In the genomic region with DNA sequence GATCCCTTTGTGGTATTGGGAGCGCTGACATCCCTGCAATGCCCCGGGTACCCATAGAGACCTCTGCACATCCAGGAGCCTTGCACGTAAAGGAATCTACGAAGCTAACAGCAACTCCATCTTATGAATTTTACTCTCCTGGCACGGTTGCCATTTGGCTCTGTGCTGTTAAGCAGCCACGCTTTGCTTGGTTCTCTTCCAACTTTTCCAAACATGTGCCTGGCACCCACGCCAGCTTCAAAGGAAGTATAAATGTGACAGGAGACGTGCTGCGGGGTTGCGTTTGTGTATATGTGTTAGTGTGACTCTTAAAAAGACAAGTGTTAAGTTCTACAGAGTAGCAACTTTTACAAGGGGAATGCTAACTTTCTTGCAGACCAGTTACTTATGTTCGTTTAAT, we compare ENCODE assay signal across 12 mouse cellular contexts. TPM values are rescaled to one million over a fixed set of nuclear protein-coding genes. Genes with fewer than 3 reads are reported as not detected.
A peak's percentile ranks its signal among the peaks of the same experiment; 100 is the strongest.
DNase-seq lines count a peak whose midpoint lies in the region; ATAC-seq lines count a peak whose summit lies in the region.
"Had no signal": no experiment of that assay in that cellular context is flagged by ENCODE, and none has a peak within 500 bp of the region (broad histone marks: within the 10 kb centered on the region; RNA-seq: fewer than 3 reads in every experiment).

No protein-coding gene starts in this region.

- H3K9me3 ChIP-seq in forebrain, embryonic 13.5 days (replicated peaks) = no peaks in the 10 kb centered on the region
- no peaks in the 10 kb centered on the region for H3K9me3 ChIP-seq in forebrain, embryonic 10.5 days

- peaks cover 14% of the 10 kb centered on the region for H3K27me3 ChIP-seq in forebrain, embryonic 13.5 days
- peaks cover 40% of the 10 kb centered on the region for H3K27me3 ChIP-seq in forebrain, embryonic 10.5 days (ENCODE audit: poor library complexity, severe bottlenecking)

- no peak for DNase-seq in forebrain, embryonic 10.5 days (ENCODE audit: extremely low spot score, low spot score)
- peak; percentile 3 for DNase-seq in retina, postnatal 1 day
- DNase-seq in retina, embryonic 14.5 days (ENCODE audit: low spot score) = no peak
- DNase-seq in left cerebral cortex, postnatal 36 days (ENCODE audit: low spot score in 2 of 2) = peak; percentile 50 to 51
- no peak for DNase-seq in ovary, postnatal 36 days (ENCODE audit: low spot score)
- no peak for DNase-seq in adrenal gland, adult 18-20 months (ENCODE audit: low spot score in 2 of 2)
- no peak for DNase-seq in natural killer cell, adult 2 months (ENCODE audit: low spot score in 2 of 2)
- DNase-seq: B cell, adult 2 months; gastrocnemius, postnatal 36 days; lung, postnatal 4 days had no signal

- peaks cover 12% of the 10 kb centered on the region; the same call in 1 of the 2 replicates for H3K4me1 ChIP-seq in forebrain, embryonic 13.5 days
- H3K4me1 ChIP-seq in forebrain, embryonic 10.5 days = peaks cover 11% of the 10 kb centered on the region

- H3K4me2 ChIP-seq in forebrain, embryonic 13.5 days = peak overlapping the region; percentile 92

- H3K9ac ChIP-seq in forebrain, embryonic 13.5 days = no peak overlapping the region

- intact Hi-C loops in left cerebral cortex, postnatal 36 days (cut with DNase I) = loop anchor here (10.0 kb wide), 2 partner anchors 146 to 226 kb away; no protein-coding TSS in a partner anchor

- no peak for ATAC-seq in forebrain, embryonic 13.5 days

- WGBS in forebrain, embryonic 13.5 days = 76% methylated on average over 11 of the region's 11 CpGs
- WGBS in forebrain, embryonic 10.5 days = 89% methylated on average over 11 of the region's 11 CpGs

- H3K27ac ChIP-seq in forebrain, embryonic 13.5 days = no peak overlapping the region
- H3K27ac ChIP-seq in forebrain, embryonic 10.5 days = no peak overlapping the region

- H3K4me3 ChIP-seq in forebrain, embryonic 13.5 days = no peak overlapping the region
- no peak overlapping the region for H3K4me3 ChIP-seq in forebrain, embryonic 10.5 days

- no peaks in the 10 kb centered on the region for H3K36me3 ChIP-seq in forebrain, embryonic 13.5 days (ENCODE audit: poor library complexity, severe bottlenecking)
- H3K36me3 ChIP-seq in forebrain, embryonic 10.5 days (replicated peaks) = no peaks in the 10 kb centered on the region

RNA-seq across cellular contexts. Expression of gene Stac, which starts 1.0 kb away (rescaled TPM):
- 3.1 and 3.4 TPM in 2 replicates for polyA plus RNA-seq in forebrain, embryonic 13.5 days (2015; fragmentation: Nextera tagmentation; extraction: Ambion mirVana)
- 0.22 and 0.52 TPM in 2 replicates for polyA plus RNA-seq in forebrain, embryonic 10.5 days (2016; fragmentation: Nextera tagmentation; extraction: Ambion mirVana)
- total RNA-seq in left cerebral cortex, postnatal 36 days (2021) = 1 to 10 TPM in 1 of 2 experiments, under 1 TPM in 1; 0.81 to 1.9 TPM
- 1 to 10 TPM; 4.5 to 5.2 TPM for total RNA-seq in adrenal gland, adult 18-20 months (2021)
- total RNA-seq: common myeloid progenitor, adult 5-6 weeks had no signal

Comparison
In these comparisons a context has a peak if more than half of its experiments do, and no peak if none do; other contexts are left out.
1. DNase-seq: peak in retina, postnatal 1 day (single experiment) and left cerebral cortex, postnatal 36 days (2 of 2); none in forebrain, embryonic 10.5 days (single experiment), retina, embryonic 14.5 days (single experiment), ovary, postnatal 36 days (single experiment), adrenal gland, adult 18-20 months (0 of 2) and natural killer cell, adult 2 months (0 of 2).